Mouse (Mus musculus) intestine, embryonic 14.5 days (tissue): ENCODE results near the gene Cbx7. TPM values are rescaled to one million over a fixed set of nuclear protein-coding genes. Genes with fewer than 3 reads are reported as not detected.
"Not testable (repeated sequence)": the region's sequence is repeated elsewhere in the genome, so short reads cannot be mapped to it uniquely, and the experiment has no call there.

Experiments
- ATAC-seq: fragments of 200-750 bp; cut with Nextera tagmentation; replicated peaks from 2 replicates; pipeline ENCODE4 v1.8.0; 2017; ENCODE audit warnings: low read depth, moderate number of reproducible peaks, moderate TSS enrichment, moderate library complexity; ENCODE audit not compliant: low FRiP score, low TSS enrichment
- DNase-seq: peaks from one replicate; pipeline ENCODE4 v3.0.0-alpha.2; 2018; ENCODE audit warnings: low spot score
- H3K27ac ChIP-seq: fragments of 300-500 bp; sonication (generic); 2 replicates; pipeline ENCODE4 v1.5.1; 2014; ENCODE audit warnings: low read depth, mild to moderate bottlenecking, control low read depth
- H3K27me3 ChIP-seq: fragments of 300-500 bp; sonication (generic); replicated peaks from 2 replicates; pipeline ENCODE4 v1.6.1; 2014; ENCODE audit warnings: low read length, control low read depth; ENCODE audit not compliant: control insufficient read depth, insufficient read depth
- H3K36me3 ChIP-seq: fragments of 300-500 bp; sonication (generic); 2 replicates; pipeline ENCODE4 v1.6.1; 2014; ENCODE audit warnings: low read length, control low read depth; ENCODE audit not compliant: control insufficient read depth, insufficient read depth
- H3K4me1 ChIP-seq: fragments of 300-500 bp; sonication (generic); replicated peaks from 2 replicates; pipeline ENCODE4 v1.6.1; 2014; ENCODE audit warnings: low read length, control low read depth, mixed read lengths; ENCODE audit not compliant: control insufficient read depth, insufficient read depth
- H3K4me2 ChIP-seq: fragments of 300-500 bp; sonication (generic); 2 replicates; pipeline ENCODE4 v1.6.1; 2014; ENCODE audit warnings: low read length
- H3K4me3 ChIP-seq: fragments of 300-500 bp; sonication (generic); 2 replicates; pipeline ENCODE4 v1.5.1; 2014; ENCODE audit warnings: low read depth, low read length, control low read depth, mixed read lengths
- H3K9ac ChIP-seq: fragments of 300-500 bp; sonication (generic); 2 replicates; pipeline ENCODE4 v1.6.1; 2014; ENCODE audit warnings: mild to moderate bottlenecking, low read length
- H3K9me3 ChIP-seq: fragments of 300-500 bp; sonication (generic); 2 replicates; pipeline ENCODE4 v1.6.1; 2016; ENCODE audit warnings: low read length, control low read depth; ENCODE audit not compliant: control insufficient read depth
- WGBS: fragments of 180-500 bp; shearing (Covaris S2); extraction: QIAGEN DNeasy Blood & Tissue Kit; methylation state at CpG from one replicate; pipeline ENCODE4 v1.1.7; 2014; 5-methylcytosine and 5-hydroxymethylcytosine counted together
- polyA plus RNA-seq: library from polyadenylated mRNA; unstranded; fragments of >200 nt; fragmentation: Nextera tagmentation; extraction: Ambion mirVana; gene quantifications from 2 replicates; pipeline ENCODE4 v1.2.1, GENCODE M21; 2014

Gene Cbx7
- polyA plus RNA-seq, 1 experiment from 2014 or later = 6.2 TPM

DNA sequence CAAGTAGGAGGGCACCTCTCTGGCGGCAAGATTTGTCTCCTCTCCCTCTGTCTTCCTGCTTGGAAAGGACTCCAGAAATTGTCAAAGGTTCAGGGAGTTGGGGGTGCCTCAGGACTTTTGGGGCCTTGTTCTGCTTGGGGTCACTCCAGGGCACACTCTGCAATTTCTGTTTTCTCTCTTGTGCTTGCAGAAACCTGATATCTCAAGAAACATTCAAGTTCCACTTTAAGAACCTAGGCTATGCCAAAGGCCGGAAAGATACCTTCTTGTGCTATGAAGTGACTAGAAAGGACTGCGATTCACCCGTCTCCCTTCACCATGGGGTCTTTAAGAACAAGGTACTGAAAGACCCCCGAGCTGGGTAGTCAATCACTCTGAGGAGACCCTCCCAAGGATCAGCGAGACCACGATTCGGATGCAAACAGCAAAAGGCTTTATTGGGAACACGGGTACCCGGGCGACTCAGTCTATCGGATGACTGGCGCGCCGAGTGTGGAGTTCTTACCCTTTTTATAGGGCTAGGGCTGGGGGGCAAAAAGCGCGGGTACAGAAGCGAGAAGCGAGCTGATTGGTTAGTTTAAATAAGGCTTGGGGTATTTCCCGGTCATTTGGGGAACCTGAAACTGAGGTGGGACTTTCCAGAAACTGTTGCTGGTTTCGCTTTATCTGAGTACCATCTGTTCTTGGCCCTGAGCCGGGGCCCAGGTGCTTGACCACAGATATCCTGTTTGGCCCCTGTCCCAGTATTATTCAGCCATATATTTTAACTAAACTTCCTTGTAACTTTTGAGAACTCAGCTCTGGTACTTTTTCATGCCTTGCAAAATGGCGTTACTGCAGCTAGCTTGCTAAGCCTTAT lies 75.5 kb downstream of the Cbx7 start:
- H3K9ac ChIP-seq, H3K4me3 ChIP-seq, H3K36me3 ChIP-seq, H3K4me2 ChIP-seq, H3K27me3 ChIP-seq, H3K9me3 ChIP-seq, H3K27ac ChIP-seq, DNase-seq, H3K4me1 ChIP-seq, ATAC-seq: not testable (repeated sequence)
- 89% methylated on average over 10 of the region's 23 CpGs for WGBS

DNA sequence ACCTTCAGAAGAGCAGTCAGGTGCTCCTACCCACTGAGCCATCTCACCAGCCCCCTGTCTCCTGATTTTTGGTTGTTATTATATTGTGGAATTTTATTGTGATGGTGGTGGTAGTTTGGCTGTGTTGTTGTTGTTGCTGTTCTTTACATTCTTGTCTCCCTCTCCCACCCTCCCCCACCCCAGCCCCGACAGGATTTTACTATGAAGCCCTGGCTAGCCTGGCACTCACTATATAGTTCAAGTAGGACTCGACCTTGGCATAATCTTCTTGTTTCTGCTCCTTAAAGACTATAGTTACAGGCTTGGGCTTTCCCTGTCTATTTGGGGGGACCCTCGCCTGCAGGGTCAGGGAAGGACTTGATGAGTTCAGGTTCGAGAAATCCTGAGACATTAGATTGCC lies 76.6 kb downstream of the Cbx7 start:
- Histone ChIP-seq H3K9me3 (no peaks in the 10 kb centered on the region), H3K4me1 (no peaks in the 10 kb centered on the region; the same call in 1 of the 2 replicates), H3K9ac (no peak overlapping the region), H3K36me3 (no peaks in the 10 kb centered on the region), H3K4me3 (no peak overlapping the region), H3K27me3 (peaks cover 3% of the 10 kb centered on the region; the same call in 1 of the 2 replicates), H3K4me2 (no peak overlapping the region), H3K27ac (no peak overlapping the region)
- DNase-seq (no peak), ATAC-seq (no peak)
- 88% methylated on average over 4 of the region's 4 CpGs for WGBS

DNA sequence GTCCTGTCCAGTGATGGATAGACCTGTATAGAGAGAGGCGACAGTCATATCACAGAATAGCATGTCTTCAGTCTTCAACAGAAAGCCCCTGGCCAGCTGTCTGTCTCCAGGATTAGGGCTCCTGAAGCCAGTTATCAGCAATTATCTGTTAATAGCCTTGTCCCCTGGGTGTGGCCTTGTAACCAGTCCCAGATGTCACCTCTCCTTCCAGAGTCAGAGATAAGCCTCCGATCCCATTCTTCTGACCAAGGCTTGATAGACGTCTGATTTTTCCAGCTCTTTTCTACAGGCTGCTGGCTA lies 77.1 kb downstream of the Cbx7 start:
- Histone ChIP-seq H3K4me3 (no peak overlapping the region), H3K9me3 (no peaks in the 10 kb centered on the region), H3K27ac (no peak overlapping the region), H3K4me2 (no peak overlapping the region), H3K9ac (no peak overlapping the region), H3K27me3 (peaks cover 3% of the 10 kb centered on the region; the same call in 1 of the 2 replicates), H3K36me3 (no peaks in the 10 kb centered on the region), H3K4me1 (no peaks in the 10 kb centered on the region; the same call in 1 of the 2 replicates)
- 46% methylated on average over 3 of the region's 3 CpGs for WGBS
- DNase-seq (no peak), ATAC-seq (no peak)

DNA sequence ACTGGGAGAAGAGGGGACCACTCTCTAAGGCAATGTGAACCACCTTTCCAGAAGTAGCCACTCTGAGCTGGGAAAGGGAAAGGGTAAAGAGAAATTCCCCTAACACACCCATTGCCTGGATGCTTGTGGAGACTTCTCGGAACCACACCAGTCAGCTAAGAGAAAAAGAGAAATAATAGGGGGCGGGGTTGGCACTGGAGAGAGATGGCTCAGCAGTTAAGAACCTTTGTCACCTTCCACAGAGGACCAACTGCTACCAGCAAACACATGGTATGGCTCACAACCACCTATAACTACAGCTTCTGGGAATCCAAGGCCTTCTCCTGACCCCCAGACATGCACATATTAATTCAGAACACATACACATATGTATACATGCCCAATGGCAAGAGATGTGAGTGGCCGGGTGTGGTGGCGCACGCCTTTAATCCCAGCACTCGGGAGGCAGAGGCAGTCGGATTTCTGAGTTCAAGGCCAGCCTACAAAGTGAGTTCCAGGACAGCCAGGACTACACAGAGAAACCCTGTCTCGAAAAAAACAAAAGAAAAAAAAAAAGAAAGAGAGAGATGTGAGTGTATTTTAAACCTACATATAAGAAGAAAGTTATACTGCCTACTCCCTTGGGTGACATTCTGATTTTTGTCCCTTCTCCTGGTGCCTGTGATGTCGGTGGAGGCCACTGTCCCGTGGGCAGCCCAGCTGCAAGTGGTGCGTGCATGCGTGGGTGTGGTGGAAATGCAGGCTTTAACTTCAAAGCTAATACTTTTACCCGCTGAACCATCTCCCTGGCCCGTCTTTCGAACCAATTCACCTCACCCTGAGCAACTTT lies 77.7 kb downstream of the Cbx7 start:
- ATAC-seq (no peak), DNase-seq (no peak)
- Histone ChIP-seq H3K9me3 (no peaks in the 10 kb centered on the region), H3K27me3 (peaks cover 3% of the 10 kb centered on the region; the same call in 1 of the 2 replicates), H3K4me2 (peak overlapping the region; percentile 60), H3K36me3 (no peaks in the 10 kb centered on the region), H3K27ac (no peak overlapping the region), H3K9ac (0 out of 2 replicates have a peak overlapping the region, but pooled peaks have one; percentile 43), H3K4me1 (no peaks in the 10 kb centered on the region; the same call in 1 of the 2 replicates), H3K4me3 (peak overlapping the region; percentile 43)
- 78% methylated on average over 15 of the region's 15 CpGs for WGBS

DNA sequence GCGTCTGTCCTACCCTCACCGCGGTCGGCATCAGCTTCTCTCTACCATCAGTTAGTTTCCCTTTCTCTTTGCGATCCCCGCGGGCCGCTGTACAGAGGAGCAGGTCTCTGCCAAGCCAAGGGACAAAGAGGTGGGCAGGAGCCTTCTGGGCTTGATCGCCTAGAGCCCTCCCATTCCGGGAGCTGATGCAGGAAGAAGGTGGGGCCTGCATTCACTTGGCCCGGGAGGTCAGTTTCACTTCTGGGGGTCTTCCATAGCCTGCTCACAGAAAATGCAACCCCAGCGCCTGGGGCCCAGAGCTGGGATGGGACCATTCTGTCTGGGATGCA lies 78.7 kb downstream of the Cbx7 start:
- H3K4me1 ChIP-seq = no peaks in the 10 kb centered on the region; the same call in 1 of the 2 replicates
- H3K27ac ChIP-seq = peak overlapping the region; percentile 22; the same call in 1 of the 2 replicates
- ATAC-seq (peak; percentile 40; the same call in 1 of the 2 replicates), DNase-seq (peak; percentile 67)
- 5% methylated on average over 12 of the region's 12 CpGs for WGBS
- H3K4me2 ChIP-seq = peak overlapping the region; percentile 60
- peaks cover 3% of the 10 kb centered on the region; the same call in 1 of the 2 replicates for H3K27me3 ChIP-seq
- H3K9ac ChIP-seq = peak overlapping the region; percentile 43
- H3K9me3 ChIP-seq = no peaks in the 10 kb centered on the region
- H3K4me3 ChIP-seq = peak overlapping the region; percentile 43
- H3K36me3 ChIP-seq = no peaks in the 10 kb centered on the region

DNA sequence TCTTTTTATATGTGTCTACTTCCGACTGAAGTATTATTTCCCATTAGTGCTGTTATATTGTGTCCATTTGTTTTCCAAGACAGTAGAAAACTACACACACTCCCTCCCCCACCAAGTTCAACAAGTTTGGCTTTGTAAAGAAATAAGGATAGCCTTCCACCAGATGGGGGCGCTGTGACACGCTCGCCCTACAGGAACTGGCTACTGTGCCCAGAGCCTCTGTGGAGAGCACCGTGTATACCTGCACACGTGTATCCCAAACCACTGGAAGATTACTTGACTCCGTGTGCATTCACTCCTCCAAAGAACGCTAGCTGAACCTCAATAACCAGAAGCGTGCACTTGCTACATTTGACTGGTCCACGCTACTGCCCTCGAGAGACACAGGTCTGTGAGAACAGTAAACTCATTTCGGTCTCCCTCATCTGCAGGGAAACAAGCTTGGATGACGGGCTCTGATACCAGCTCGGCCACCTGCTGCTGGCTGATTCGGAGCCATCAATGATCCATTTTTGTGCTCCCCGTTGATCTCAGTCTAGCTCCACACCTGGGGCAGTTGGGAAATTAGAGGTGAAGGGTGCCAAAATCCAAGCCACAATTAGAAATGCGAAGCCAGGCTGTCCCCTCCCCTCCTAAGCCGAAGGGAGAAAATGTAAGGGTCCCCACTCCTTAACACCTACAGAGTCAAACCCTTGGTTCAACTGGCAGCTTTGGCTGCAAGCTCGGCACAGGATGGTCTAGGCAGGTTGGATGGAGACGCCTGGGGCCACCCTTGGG lies 79.3 kb downstream of the Cbx7 start, which contains the start of gene Apobec3:
TSS of gene Apobec3 (plus strand) at position 224 of the 777 bp plus-strand sequence.
- ATAC-seq = 0 out of 2 replicates have a peak, but pooled peaks have one; percentile 44
- H3K4me3 ChIP-seq = peak within 1 kb of the TSS; percentile 43

DNA sequence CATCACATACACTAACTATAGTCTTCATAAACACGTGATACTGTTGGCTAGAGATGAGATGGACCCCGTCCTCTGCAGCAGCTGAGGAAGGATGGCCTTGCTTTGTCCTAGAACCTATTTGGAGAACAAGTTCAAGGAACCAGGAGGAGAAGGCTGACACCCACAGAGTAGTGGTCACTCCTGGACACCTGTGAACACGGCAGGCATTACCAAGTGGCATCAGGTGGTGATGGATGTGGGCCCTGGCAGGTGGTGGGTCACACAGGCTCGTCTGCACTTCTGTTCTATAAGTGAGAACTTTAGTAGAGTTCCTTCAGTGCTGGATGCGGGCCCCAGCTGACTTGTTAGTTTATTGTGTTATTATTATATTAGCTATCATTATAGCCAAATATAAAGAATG lies 86.1 kb downstream of the Cbx7 start:
- Histone ChIP-seq H3K27me3 (0 out of 2 replicates have a peak, but pooled peaks cover 3% of the 10 kb centered on the region), H3K4me1 (peaks cover 4% of the 10 kb centered on the region; the same call in 1 of the 2 replicates), H3K4me3 (no peak overlapping the region), H3K27ac (no peak overlapping the region), H3K9me3 (no peaks in the 10 kb centered on the region), H3K9ac (no peak overlapping the region), H3K36me3 (no peaks in the 10 kb centered on the region), H3K4me2 (no peak overlapping the region)
- ATAC-seq (no peak), DNase-seq (no peak)
- 72% methylated on average over 5 of the region's 5 CpGs for WGBS

More for the DNA sequence above, 79.3 kb downstream of the Cbx7 start, which contains the start of gene Apobec3:
- Histone ChIP-seq H3K27ac (peak within 1 kb of the TSS; percentile 22; the same call in 1 of the 2 replicates), H3K4me2 (peak within 1 kb of the TSS; percentile 60), H3K27me3 (peaks cover 3% of the 10 kb centered on the region; the same call in 1 of the 2 replicates), H3K9ac (peak within 1 kb of the TSS; percentile 43), H3K9me3 (no peaks in the 10 kb centered on the region), H3K36me3 (no peaks in the 10 kb centered on the region), H3K4me1 (no peaks in the 10 kb centered on the region; the same call in 1 of the 2 replicates)
- WGBS = 4% methylated on average over 20 of the region's 20 CpGs
- peak; percentile 81 for DNase-seq
